Mouse (Mus musculus) C2C12 (cell line): ENCODE measurements around the gene Lrmda.

Source experiments
- CTCF ChIP-seq: IDR thresholded peaks from one replicate; pipeline ENCODE4 v1.5.1; 2011; ENCODE audit not compliant: control insufficient read depth, insufficient read depth, insufficient read length
- MAX ChIP-seq: IDR thresholded peaks from one replicate; pipeline ENCODE4 v1.6.1; 2011; ENCODE audit warnings: mild to moderate bottlenecking, control low read depth
- MYOD1 ChIP-seq: IDR thresholded peaks from one replicate; pipeline ENCODE4 v1.6.1; 2011; ENCODE audit warnings: low read depth; ENCODE audit not compliant: control insufficient read depth, insufficient read length
- MYOG ChIP-seq: IDR thresholded peaks from one replicate; pipeline ENCODE4 v1.6.1; 2011; ENCODE audit not compliant: control insufficient read depth, insufficient read length; ENCODE audit errors: extremely low read depth

GRCm38 (mm10) chr14:22089866-22090470, 70.5 kb downstream of the Lrmda start:
- TF ChIP-seq CTCF (no peak), MAX (no peak), MYOD1 (no peak), MYOG (no peak)
